Mouse (Mus musculus): ENCODE results near the gene Vsig1. TPM values are rescaled to one million over a fixed set of nuclear protein-coding genes. Genes with fewer than 3 reads are reported as not detected.

Gene Vsig1
- not detected for polyA plus RNA-seq (2017; shearing (Covaris generic))

DNA sequence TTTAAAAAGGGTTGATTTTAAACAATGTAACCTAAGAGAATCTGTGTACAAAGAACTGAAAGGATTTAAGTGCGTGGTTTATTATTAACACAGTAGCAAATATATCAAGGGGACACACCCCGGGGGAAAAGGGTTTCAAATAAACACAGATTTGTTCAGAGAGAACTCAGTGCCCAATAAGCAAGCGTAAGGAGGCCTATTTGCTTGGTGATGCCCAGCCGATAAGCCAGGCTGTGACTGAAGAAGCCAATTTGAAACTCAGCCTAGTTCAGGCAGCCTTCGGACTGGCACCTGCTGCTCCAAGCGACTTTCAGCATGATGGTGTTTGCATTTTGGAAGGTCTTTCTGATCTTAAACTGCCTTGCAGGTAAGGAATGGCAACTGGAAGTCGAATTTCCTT, at the start of gene Vsig1:
Gene Vsig1 (plus strand): TSS at position 249 of the 400 bp plus-strand sequence.

GRCm38 (mm10) chrX:140956272-140956940, 49.0 kb downstream of the Vsig1 start, which contains the start of the genes Psmd10 and Atg4a:
TSS of gene Psmd10 (minus strand) at chrX:140956728.
TSS of gene Atg4a (plus strand) at chrX:140956907.

Other genes starting within 250 kb of the Vsig1 start
- gene Mid2, start 243.0 kb upstream of the Vsig1 start, polyA plus RNA-seq (2017; shearing (Covaris generic)): 1.8 TPM
- gene Tex13b, start 94.2 kb upstream of the Vsig1 start, polyA plus RNA-seq (2017; shearing (Covaris generic)): 0.35 TPM
- gene Psmd10, start 49.1 kb downstream of the Vsig1 start, polyA plus RNA-seq (2017; shearing (Covaris generic)): 31.7 TPM
- gene Atg4a, start 49.3 kb downstream of the Vsig1 start, polyA plus RNA-seq (2017; shearing (Covaris generic)): 31.9 TPM